Mouse (Mus musculus): ENCODE data around the gene Ttc28. TPM values are rescaled to one million over a fixed set of nuclear protein-coding genes. Genes with fewer than 3 reads are reported as not detected.

The Ttc28 gene
- total and polyA plus RNA-seq, 2 experiments from 2014 or later, result 10.6 to 53.1 TPM

GRCm38 (mm10) chr5:111269613-111270205, 390.1 kb downstream of the Ttc28 start:
- Histone ChIP-seq H3K27me3 (ENCODE audit: insufficient read depth, low read length) (no peaks in the 10 kb centered on the region), H3K27ac (ENCODE audit: low read depth, low read length) (no peak overlapping the region), H3K4me1 (ENCODE audit: insufficient read depth, low read length) (no peaks in the 10 kb centered on the region), H3K4me3 (ENCODE audit: low read depth, low read length) (no peak overlapping the region), H3K36me3 (ENCODE audit: insufficient read depth, low read length) (peaks cover 39% of the 10 kb centered on the region), H3K9ac (replicated peaks; ENCODE audit: low read length, poor library complexity, severe bottlenecking) (no peak overlapping the region), H3K9me3 (ENCODE audit: low read length) (no peaks in the 10 kb centered on the region), H3K4me2 (ENCODE audit: low read depth, low read length, poor library complexity, severe bottlenecking) (no peak overlapping the region)
- TF ChIP-seq CTCF (IDR thresholded peaks at IDR 0.05), result peak; percentile 96
- ATAC-seq (ENCODE audit: low FRiP score) (peak; percentile 28; the same call in 1 of the 2 replicates), DNase-seq (ENCODE audit: low spot score) (peak; percentile 85)
- WGBS, result 52% methylated on average over 6 of the region's 6 CpGs

GRCm38 (mm10) chr5:111270246-111271002, 390.8 kb downstream of the Ttc28 start:
- no peaks in the 10 kb centered on the region for H3K4me1 ChIP-seq (ENCODE audit: insufficient read depth, low read length)
- 55% methylated on average over 15 of the region's 15 CpGs for WGBS
- DNase-seq (ENCODE audit: low spot score), result peak; percentile 58
- H3K9ac ChIP-seq (replicated peaks; ENCODE audit: low read length, poor library complexity, severe bottlenecking), result no peak overlapping the region
- H3K4me2 ChIP-seq (ENCODE audit: low read depth, low read length, poor library complexity, severe bottlenecking), result no peak overlapping the region
- peak; percentile 26; the same call in 1 of the 2 replicates for ATAC-seq (ENCODE audit: low FRiP score)
- H3K27ac ChIP-seq (ENCODE audit: low read depth, low read length), result no peak overlapping the region
- H3K27me3 ChIP-seq (ENCODE audit: insufficient read depth, low read length), result no peaks in the 10 kb centered on the region
- no peak overlapping the region for H3K4me3 ChIP-seq (ENCODE audit: low read depth, low read length)
- H3K36me3 ChIP-seq (ENCODE audit: insufficient read depth, low read length), result peaks cover 36% of the 10 kb centered on the region
- no peaks in the 10 kb centered on the region for H3K9me3 ChIP-seq (ENCODE audit: low read length)
- TF ChIP-seq CTCF (IDR thresholded peaks at IDR 0.05), result no peak

DNA sequence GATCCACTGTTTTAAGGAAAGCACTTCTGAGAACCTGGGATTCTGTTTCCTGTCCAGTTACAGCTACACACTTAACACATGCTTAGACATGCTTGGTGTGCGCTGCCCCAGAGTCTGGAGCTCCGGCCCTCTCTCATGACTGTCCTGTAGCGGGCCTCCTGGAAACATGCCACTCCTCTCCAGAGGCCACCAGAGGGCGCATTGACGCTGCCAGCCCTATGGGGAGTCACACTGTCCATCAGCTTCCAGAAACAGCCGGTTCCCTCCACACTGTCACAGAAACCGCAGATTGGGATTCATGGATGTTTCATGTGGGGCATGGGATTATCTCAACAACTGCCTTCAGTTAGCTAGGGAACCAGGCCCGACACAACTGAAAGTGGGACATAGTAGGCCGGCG, 394.0 kb downstream of the Ttc28 start:
- Histone ChIP-seq H3K4me3 (ENCODE audit: low read depth, low read length) (no peak overlapping the region), H3K4me1 (ENCODE audit: insufficient read depth, low read length) (no peaks in the 10 kb centered on the region), H3K9ac (replicated peaks; ENCODE audit: low read length, poor library complexity, severe bottlenecking) (0 out of 2 replicates have a peak overlapping the region, but pooled peaks have one; percentile 8), H3K27me3 (ENCODE audit: insufficient read depth, low read length) (no peaks in the 10 kb centered on the region), H3K4me2 (ENCODE audit: low read depth, low read length, poor library complexity, severe bottlenecking) (no peak overlapping the region), H3K27ac (ENCODE audit: low read depth, low read length) (no peak overlapping the region), H3K36me3 (ENCODE audit: insufficient read depth, low read length) (peaks cover 41% of the 10 kb centered on the region), H3K9me3 (ENCODE audit: low read length) (no peaks in the 10 kb centered on the region)
- WGBS, result 30% methylated on average over 10 of the region's 10 CpGs
- peak; percentile 89 for TF ChIP-seq CTCF (IDR thresholded peaks at IDR 0.05)
- DNase-seq (ENCODE audit: low spot score) (peak; percentile 89), ATAC-seq (ENCODE audit: low FRiP score) (peak; percentile 63)

DNA sequence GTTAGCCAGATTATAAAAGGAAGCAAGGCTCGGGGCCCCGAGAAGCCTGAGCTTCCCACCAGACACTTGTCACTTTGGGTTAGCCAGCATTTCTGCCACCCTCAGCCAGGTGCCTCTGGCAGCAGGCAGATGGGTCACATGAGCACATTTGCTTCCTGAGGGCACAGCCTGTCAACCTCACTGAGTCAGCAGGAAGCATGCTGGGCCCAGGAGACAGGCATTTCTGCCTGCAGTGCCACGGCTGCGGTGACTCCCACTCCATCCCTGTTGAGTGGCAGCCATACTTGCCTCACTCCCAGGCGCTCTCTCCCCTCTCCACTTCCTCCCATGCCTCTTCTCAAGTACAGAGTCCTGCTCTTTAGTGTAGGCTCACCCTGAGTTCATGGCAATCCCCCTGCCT, 395.3 kb downstream of the Ttc28 start:
- Histone ChIP-seq H3K9me3 (ENCODE audit: low read length) (no peaks in the 10 kb centered on the region), H3K9ac (replicated peaks; ENCODE audit: low read length, poor library complexity, severe bottlenecking) (no peak overlapping the region), H3K4me2 (ENCODE audit: low read depth, low read length, poor library complexity, severe bottlenecking) (no peak overlapping the region), H3K4me1 (ENCODE audit: insufficient read depth, low read length) (no peaks in the 10 kb centered on the region), H3K4me3 (ENCODE audit: low read depth, low read length) (no peak overlapping the region), H3K27me3 (ENCODE audit: insufficient read depth, low read length) (no peaks in the 10 kb centered on the region), H3K27ac (ENCODE audit: low read depth, low read length) (no peak overlapping the region), H3K36me3 (ENCODE audit: insufficient read depth, low read length) (peaks cover 52% of the 10 kb centered on the region)
- ATAC-seq (ENCODE audit: low FRiP score) (no peak), DNase-seq (ENCODE audit: low spot score) (no peak)
- WGBS, result 75% methylated on average over 5 of the region's 5 CpGs
- TF ChIP-seq CTCF (IDR thresholded peaks at IDR 0.05), result no peak

- H3K4me1 ChIP-seq (ENCODE audit: insufficient read depth, low read length), result no peaks in the 10 kb centered on the region
- H3K27ac ChIP-seq (ENCODE audit: low read depth, low read length), result no peak overlapping the region
- 88% methylated on average over 19 of the region's 19 CpGs for WGBS
- DNase-seq (ENCODE audit: low spot score) (no peak), ATAC-seq (ENCODE audit: low FRiP score) (no peak)
- no peak for TF ChIP-seq CTCF (IDR thresholded peaks at IDR 0.05)
- H3K4me3 ChIP-seq (ENCODE audit: low read depth, low read length), result no peak overlapping the region
- peaks cover 80% of the 10 kb centered on the region for H3K36me3 ChIP-seq (ENCODE audit: insufficient read depth, low read length)
- H3K27me3 ChIP-seq (ENCODE audit: insufficient read depth, low read length), result no peaks in the 10 kb centered on the region
- no peaks in the 10 kb centered on the region for H3K9me3 ChIP-seq (ENCODE audit: low read length)
- no peak overlapping the region for H3K4me2 ChIP-seq (ENCODE audit: low read depth, low read length, poor library complexity, severe bottlenecking)
- no peak overlapping the region for H3K9ac ChIP-seq (replicated peaks; ENCODE audit: low read length, poor library complexity, severe bottlenecking)
Observed at GRCm38 (mm10) chr5:111284420-111285175, 405.0 kb downstream of the Ttc28 start.

Measured in midbrain, postnatal 0 days (tissue).